Mouse (Mus musculus) ES-E14 (cell line): ENCODE data around the gene Baiap2.

Source experiments
- HCFC1 ChIP-seq: IDR thresholded peaks from 2 replicates; pipeline ENCODE4 v1.6.1; 2012; ENCODE audit warnings: low read length, inconsistent platforms, borderline replicate concordance; ENCODE audit not compliant: insufficient read depth
- ZNF384 ChIP-seq: IDR thresholded peaks from 2 replicates; pipeline ENCODE4 v1.6.1; 2012; ENCODE audit warnings: low read depth, low read length, inconsistent platforms

DNA sequence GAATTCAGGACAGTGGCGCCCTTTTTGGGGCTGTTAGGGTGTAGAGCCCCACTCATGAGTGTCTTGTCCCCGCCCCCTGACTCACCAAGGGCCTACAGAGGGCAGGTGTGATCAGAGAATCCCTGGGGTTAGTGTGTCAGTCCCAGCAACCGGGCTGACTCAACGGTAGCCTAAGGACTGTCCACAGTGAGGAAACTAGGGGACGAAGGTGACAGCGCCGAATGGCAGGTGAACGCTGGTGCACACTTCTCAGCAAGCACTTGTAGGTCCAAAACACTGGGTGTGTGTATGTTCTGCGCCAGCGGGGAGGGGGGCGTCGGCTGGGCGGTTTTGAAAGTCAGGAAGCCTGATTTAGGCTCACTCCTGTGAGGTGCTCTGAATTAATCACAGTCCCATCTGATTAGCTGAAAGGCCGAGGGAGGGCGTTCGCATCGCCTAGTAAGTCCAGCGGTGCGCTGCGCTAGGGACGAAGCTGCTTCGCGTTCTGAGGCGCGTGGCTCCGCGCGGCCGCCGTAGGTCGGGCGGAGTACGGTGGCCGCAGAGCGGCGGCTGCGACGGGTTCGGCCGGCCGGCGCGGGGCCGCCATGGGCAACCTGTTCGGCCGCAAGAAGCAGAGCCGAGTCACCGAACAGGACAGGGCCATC is 29.1 kb upstream of the Baiap2 start, which contains the start of gene Chmp6:
- TF ChIP-seq HCFC1, result peak; percentile 72; the same call in 1 of the 2 replicates
- no peak for TF ChIP-seq ZNF384
